Mouse (Mus musculus): ENCODE measurements around the gene Zfp385b. TPM values are rescaled to one million over a fixed set of nuclear protein-coding genes. Genes with fewer than 3 reads are reported as not detected.

Gene Zfp385b
- polyA plus RNA-seq, 1 experiment from 2014 or later, result 6.8 TPM

- Histone ChIP-seq H3K27me3 (replicated peaks; ENCODE audit: control insufficient read depth, insufficient read depth, low read length) (no peaks in the 10 kb centered on the region), H3K9ac (ENCODE audit: low read depth, low read length) (no peak overlapping the region), H3K4me3 (ENCODE audit: low read length) (no peak overlapping the region), H3K9me3 (ENCODE audit: control insufficient read depth, low read length) (0 out of 2 replicates have a peak, but pooled peaks cover 2% of the 10 kb centered on the region), H3K4me1 (ENCODE audit: control insufficient read depth, insufficient read depth, low read length) (no peaks in the 10 kb centered on the region), H3K27ac (ENCODE audit: low read length) (no peak overlapping the region), H3K4me2 (ENCODE audit: low read depth, low read length) (no peak overlapping the region), H3K36me3 (ENCODE audit: control insufficient read depth, insufficient read depth, low read length) (no peaks in the 10 kb centered on the region)
- 93% methylated on average over 4 of the region's 4 CpGs for WGBS
- no peak for ATAC-seq
Measured at GRCm38 (mm10) chr2:77495344-77495743, 324.1 kb downstream of the Zfp385b start.

GRCm38 (mm10) chr2:77493695-77494094, 325.7 kb downstream of the Zfp385b start:
- Histone ChIP-seq H3K27ac (ENCODE audit: low read length) (no peak overlapping the region), H3K4me3 (ENCODE audit: low read length) (no peak overlapping the region), H3K27me3 (replicated peaks; ENCODE audit: control insufficient read depth, insufficient read depth, low read length) (no peaks in the 10 kb centered on the region), H3K9me3 (ENCODE audit: control insufficient read depth, low read length) (0 out of 2 replicates have a peak, but pooled peaks cover 2% of the 10 kb centered on the region), H3K9ac (ENCODE audit: low read depth, low read length) (no peak overlapping the region), H3K4me1 (ENCODE audit: control insufficient read depth, insufficient read depth, low read length) (no peaks in the 10 kb centered on the region), H3K4me2 (ENCODE audit: low read depth, low read length) (no peak overlapping the region), H3K36me3 (ENCODE audit: control insufficient read depth, insufficient read depth, low read length) (no peaks in the 10 kb centered on the region)
- ATAC-seq, result no peak
- 92% methylated on average over 8 of the region's 8 CpGs for WGBS

GRCm38 (mm10) chr2:77487151-77487550, 332.3 kb downstream of the Zfp385b start:
- no peak for ATAC-seq
- H3K4me3 ChIP-seq (ENCODE audit: low read length), result no peak overlapping the region
- 93% methylated on average over 8 of the region's 8 CpGs for WGBS

GRCm38 (mm10) chr2:77481274-77481673, 338.2 kb downstream of the Zfp385b start:
- no peak for ATAC-seq
- Histone ChIP-seq H3K27me3 (replicated peaks; ENCODE audit: control insufficient read depth, insufficient read depth, low read length) (no peaks in the 10 kb centered on the region), H3K9ac (ENCODE audit: low read depth, low read length) (no peak overlapping the region), H3K4me3 (ENCODE audit: low read length) (no peak overlapping the region), H3K4me1 (ENCODE audit: control insufficient read depth, insufficient read depth, low read length) (no peaks in the 10 kb centered on the region), H3K27ac (ENCODE audit: low read length) (no peak overlapping the region), H3K4me2 (ENCODE audit: low read depth, low read length) (no peak overlapping the region), H3K36me3 (ENCODE audit: control insufficient read depth, insufficient read depth, low read length) (no peaks in the 10 kb centered on the region), H3K9me3 (ENCODE audit: control insufficient read depth, low read length) (no peaks in the 10 kb centered on the region)
- 87% methylated on average over 10 of the region's 10 CpGs for WGBS

More at GRCm38 (mm10) chr2:77487151-77487550, 332.3 kb downstream of the Zfp385b start:
- Histone ChIP-seq H3K27ac (ENCODE audit: low read length) (no peak overlapping the region), H3K9me3 (ENCODE audit: control insufficient read depth, low read length) (no peaks in the 10 kb centered on the region), H3K4me2 (ENCODE audit: low read depth, low read length) (no peak overlapping the region), H3K27me3 (replicated peaks; ENCODE audit: control insufficient read depth, insufficient read depth, low read length) (no peaks in the 10 kb centered on the region), H3K9ac (ENCODE audit: low read depth, low read length) (no peak overlapping the region), H3K36me3 (ENCODE audit: control insufficient read depth, insufficient read depth, low read length) (no peaks in the 10 kb centered on the region), H3K4me1 (ENCODE audit: control insufficient read depth, insufficient read depth, low read length) (no peaks in the 10 kb centered on the region)

GRCm38 (mm10) chr2:77477536-77477935, 341.9 kb downstream of the Zfp385b start:
- no peak for ATAC-seq
- Histone ChIP-seq H3K27ac (ENCODE audit: low read length) (no peak overlapping the region), H3K4me1 (ENCODE audit: control insufficient read depth, insufficient read depth, low read length) (no peaks in the 10 kb centered on the region), H3K9me3 (ENCODE audit: control insufficient read depth, low read length) (no peaks in the 10 kb centered on the region), H3K36me3 (ENCODE audit: control insufficient read depth, insufficient read depth, low read length) (no peaks in the 10 kb centered on the region; the same call in 1 of the 2 replicates), H3K4me3 (ENCODE audit: low read length) (no peak overlapping the region), H3K9ac (ENCODE audit: low read depth, low read length) (no peak overlapping the region), H3K27me3 (replicated peaks; ENCODE audit: control insufficient read depth, insufficient read depth, low read length) (no peaks in the 10 kb centered on the region), H3K4me2 (ENCODE audit: low read depth, low read length) (no peak overlapping the region)
- 39% methylated on average over 10 of the region's 10 CpGs for WGBS

- Histone ChIP-seq H3K4me3 (ENCODE audit: low read length) (no peak overlapping the region), H3K9ac (ENCODE audit: low read depth, low read length) (no peak overlapping the region), H3K36me3 (ENCODE audit: control insufficient read depth, insufficient read depth, low read length) (no peaks in the 10 kb centered on the region; the same call in 1 of the 2 replicates), H3K4me1 (ENCODE audit: control insufficient read depth, insufficient read depth, low read length) (no peaks in the 10 kb centered on the region), H3K4me2 (ENCODE audit: low read depth, low read length) (no peak overlapping the region), H3K27ac (ENCODE audit: low read length) (no peak overlapping the region), H3K27me3 (replicated peaks; ENCODE audit: control insufficient read depth, insufficient read depth, low read length) (no peaks in the 10 kb centered on the region), H3K9me3 (ENCODE audit: control insufficient read depth, low read length) (no peaks in the 10 kb centered on the region)
- ATAC-seq, result no peak
- WGBS, result 71% methylated on average over 8 of the region's 8 CpGs
Measured at GRCm38 (mm10) chr2:77476444-77476843, 343.0 kb downstream of the Zfp385b start.

GRCm38 (mm10) chr2:77472254-77472837, 347.1 kb downstream of the Zfp385b start:
- no peaks in the 10 kb centered on the region; the same call in 1 of the 2 replicates for H3K36me3 ChIP-seq (ENCODE audit: control insufficient read depth, insufficient read depth, low read length)
- no peaks in the 10 kb centered on the region for H3K4me1 ChIP-seq (ENCODE audit: control insufficient read depth, insufficient read depth, low read length)
- no peak for ATAC-seq
- H3K27ac ChIP-seq (ENCODE audit: low read length), result no peak overlapping the region
- H3K9me3 ChIP-seq (ENCODE audit: control insufficient read depth, low read length), result no peaks in the 10 kb centered on the region
- no peak overlapping the region for H3K4me3 ChIP-seq (ENCODE audit: low read length)
- 69% methylated on average over 11 of the region's 11 CpGs for WGBS
- H3K27me3 ChIP-seq (replicated peaks; ENCODE audit: control insufficient read depth, insufficient read depth, low read length), result no peaks in the 10 kb centered on the region
- no peak overlapping the region for H3K9ac ChIP-seq (ENCODE audit: low read depth, low read length)
- H3K4me2 ChIP-seq (ENCODE audit: low read depth, low read length), result no peak overlapping the region

GRCm38 (mm10) chr2:77470716-77471115, 348.7 kb downstream of the Zfp385b start:
- H3K9me3 ChIP-seq (ENCODE audit: control insufficient read depth, low read length), result no peaks in the 10 kb centered on the region
- H3K4me1 ChIP-seq (ENCODE audit: control insufficient read depth, insufficient read depth, low read length), result no peaks in the 10 kb centered on the region
- 66% methylated on average over 7 of the region's 7 CpGs for whole genome bisulfite sequencing
- no peak overlapping the region for H3K9ac ChIP-seq (ENCODE audit: low read depth, low read length)
- no peaks in the 10 kb centered on the region for H3K27me3 ChIP-seq (replicated peaks; ENCODE audit: control insufficient read depth, insufficient read depth, low read length)
- no peaks in the 10 kb centered on the region; the same call in 1 of the 2 replicates for H3K36me3 ChIP-seq (ENCODE audit: control insufficient read depth, insufficient read depth, low read length)
- no peak overlapping the region for H3K27ac ChIP-seq (ENCODE audit: low read length)
- H3K4me3 ChIP-seq (ENCODE audit: low read length), result no peak overlapping the region
- no peak overlapping the region for H3K4me2 ChIP-seq (ENCODE audit: low read depth, low read length)
- ATAC-seq, result no peak

- Histone ChIP-seq H3K4me3 (ENCODE audit: low read length) (no peak overlapping the region), H3K4me2 (ENCODE audit: low read depth, low read length) (no peak overlapping the region), H3K27ac (ENCODE audit: low read length) (no peak overlapping the region), H3K27me3 (replicated peaks; ENCODE audit: control insufficient read depth, insufficient read depth, low read length) (no peaks in the 10 kb centered on the region), H3K9ac (ENCODE audit: low read depth, low read length) (no peak overlapping the region), H3K4me1 (ENCODE audit: control insufficient read depth, insufficient read depth, low read length) (no peaks in the 10 kb centered on the region), H3K9me3 (ENCODE audit: control insufficient read depth, low read length) (no peaks in the 10 kb centered on the region), H3K36me3 (ENCODE audit: control insufficient read depth, insufficient read depth, low read length) (no peaks in the 10 kb centered on the region)
- ATAC-seq, result no peak
- WGBS, result 86% methylated on average over 10 of the region's 10 CpGs
Measured at GRCm38 (mm10) chr2:77461413-77461812, 358.0 kb downstream of the Zfp385b start.

GRCm38 (mm10) chr2:77460011-77460410, 359.4 kb downstream of the Zfp385b start:
- H3K4me2 ChIP-seq (ENCODE audit: low read depth, low read length), result no peak overlapping the region
- no peak overlapping the region for H3K4me3 ChIP-seq (ENCODE audit: low read length)
- 83% methylated on average over 6 of the region's 6 CpGs for WGBS
- no peak overlapping the region for H3K27ac ChIP-seq (ENCODE audit: low read length)
- ATAC-seq, result no peak
- H3K4me1 ChIP-seq (ENCODE audit: control insufficient read depth, insufficient read depth, low read length), result no peaks in the 10 kb centered on the region
- no peak overlapping the region for H3K9ac ChIP-seq (ENCODE audit: low read depth, low read length)
- no peaks in the 10 kb centered on the region for H3K36me3 ChIP-seq (ENCODE audit: control insufficient read depth, insufficient read depth, low read length)
- H3K9me3 ChIP-seq (ENCODE audit: control insufficient read depth, low read length), result no peaks in the 10 kb centered on the region
- no peaks in the 10 kb centered on the region for H3K27me3 ChIP-seq (replicated peaks; ENCODE audit: control insufficient read depth, insufficient read depth, low read length)

All from intestine, embryonic 16.5 days (tissue).